Mouse (Mus musculus) gastrocnemius, postnatal 36 days (tissue): ENCODE measurements around the gene Erich4. TPM values are rescaled to one million over a fixed set of nuclear protein-coding genes. Genes with fewer than 3 reads are reported as not detected.

Experiments used
- DNase-seq, 2 experiments: peaks; one replicate each; pipeline ENCODE4 v3.0.0; 2022
- intact Hi-C: fragments of 180-260 bp; cut with DNase I; formaldehyde crosslinking; loops from one replicate; pipeline ENCODE4 v1.15.1; 2025
- long read RNA-seq, 2 experiments: library from polyadenylated mRNA; stranded (forward); transcript quantifications; one replicate each; pipeline ENCODE4 v2.0.0; 2021
- total RNA-seq, 2 experiments: library from RNA; stranded (reverse); gene quantifications; 2 replicates each; pipeline ENCODE4 v1.2.3; 2021

The Erich4 gene
- total RNA-seq: not detected
- long read RNA-seq, experiment 1: 0 reads
- long read RNA-seq, experiment 2: 0 reads

GRCm38 (mm10) chr7:25615706-25616011, at the start of gene Erich4:
Gene Erich4 (minus strand): TSS chr7:25615892.
- intact Hi-C loops: no loop called here
- DNase-seq: no peak

DNA sequence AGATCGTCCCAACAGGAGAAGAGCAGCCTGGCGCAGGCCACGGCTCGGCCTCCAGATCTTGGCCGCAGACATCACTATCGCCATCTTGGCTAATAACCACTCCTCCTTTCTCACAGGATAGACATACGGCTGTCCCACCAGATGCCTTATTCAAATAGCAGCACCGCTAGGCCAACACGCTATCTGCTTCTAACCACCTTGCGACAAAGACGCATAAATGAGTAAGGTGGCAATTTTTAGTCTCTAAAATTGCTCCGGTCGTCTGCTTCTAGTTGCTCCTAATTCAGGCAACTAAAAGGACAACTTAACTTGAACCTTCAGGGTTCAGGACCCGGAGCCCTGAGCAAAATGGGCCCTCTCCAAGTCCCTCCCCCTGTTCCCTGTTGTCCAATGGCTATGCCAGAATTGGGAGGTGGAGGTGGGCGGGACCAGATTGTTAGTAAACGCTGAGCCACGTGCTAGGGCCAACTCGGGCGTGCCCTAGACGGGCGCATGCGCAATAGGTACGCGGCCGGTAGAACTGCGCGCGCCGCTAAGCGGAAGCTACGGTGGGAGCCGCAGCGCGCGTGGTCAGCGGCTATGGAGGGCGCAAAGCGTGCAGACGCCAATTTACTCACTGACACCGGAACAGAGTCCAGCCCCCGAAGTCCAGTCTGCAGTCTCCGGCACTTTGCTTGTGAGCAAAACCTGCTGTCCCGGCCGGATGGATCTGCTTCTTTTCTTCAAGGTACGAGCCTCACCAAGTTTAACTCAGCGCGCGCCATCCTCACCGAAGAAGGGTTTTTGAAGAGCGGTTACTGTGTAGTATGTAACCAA, 43.2 kb upstream of the Erich4 start, which contains the start of the genes Bckdha and Exosc5:
Gene Bckdha (minus strand): TSS at position 325 of the 816 bp plus-strand sequence.
Gene Exosc5 (plus strand): TSS at position 508 of the 816 bp plus-strand sequence.
- intact Hi-C loops: no loop called here

DNA sequence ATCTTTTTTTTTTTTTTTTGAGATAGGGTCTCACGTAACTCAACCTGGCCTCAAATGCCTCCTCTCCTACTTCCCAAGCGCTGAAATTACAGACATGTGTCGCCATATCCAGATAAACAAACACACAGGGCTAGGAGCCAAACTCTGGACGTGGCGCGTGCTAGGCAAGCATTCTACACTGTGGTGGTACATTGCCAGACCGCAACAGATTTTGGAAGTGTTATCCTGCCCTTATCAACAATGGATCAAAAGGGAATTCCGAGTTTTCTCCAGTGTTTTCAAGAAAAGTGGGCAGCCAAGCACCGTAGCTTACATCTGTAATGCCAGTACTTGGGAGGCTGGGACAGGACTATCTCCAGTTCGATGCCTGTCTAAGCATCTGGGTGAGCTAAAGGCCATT, 42.1 kb upstream of the Erich4 start:
- no peak for DNase-seq
- intact Hi-C loops: no loop called here

More for the DNA sequence above, 43.2 kb upstream of the Erich4 start, which contains the start of the genes Bckdha and Exosc5:
- DNase-seq: peak; percentile 99 to 100

DNA sequence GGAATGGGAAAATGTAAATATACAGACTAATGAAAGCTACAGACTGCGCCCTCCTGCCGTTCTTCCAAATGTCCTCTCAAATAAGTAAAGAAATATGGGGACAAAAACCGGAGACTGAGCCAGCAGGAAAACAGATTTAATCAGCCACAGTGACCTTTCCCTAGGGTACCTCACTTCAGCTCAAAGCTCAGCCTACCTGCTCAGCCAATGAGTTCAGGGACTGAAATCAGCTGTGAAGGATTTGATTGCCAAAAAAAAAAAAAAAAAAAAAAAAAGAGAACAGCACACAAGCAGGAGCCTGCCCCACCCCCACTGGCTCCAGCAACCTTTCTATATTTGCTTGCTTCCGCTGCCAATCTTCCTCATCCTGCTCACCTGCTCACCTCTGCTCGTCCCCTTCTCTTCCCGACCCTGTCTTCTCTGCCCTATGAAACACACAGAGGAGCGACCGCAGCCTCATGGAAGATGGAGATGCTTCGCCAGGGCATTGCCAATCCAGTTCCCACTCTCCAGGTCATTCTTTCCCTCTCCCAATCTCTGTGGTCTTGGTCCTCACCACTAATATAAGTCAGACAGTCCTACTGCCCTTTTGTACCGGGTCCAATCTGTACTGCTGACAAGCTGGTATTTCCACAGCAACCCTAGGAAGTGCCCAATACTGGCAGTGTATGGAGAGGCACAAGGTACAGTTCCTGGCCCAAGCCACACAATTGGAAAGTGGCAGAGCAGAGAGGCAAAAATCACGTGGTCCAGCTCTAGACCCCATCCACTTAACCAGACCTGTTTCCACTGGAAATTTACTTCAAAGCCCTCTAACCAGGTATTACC, 40.1 kb upstream of the Erich4 start:
- no peak for DNase-seq
- intact Hi-C loops: no loop called here

DNA sequence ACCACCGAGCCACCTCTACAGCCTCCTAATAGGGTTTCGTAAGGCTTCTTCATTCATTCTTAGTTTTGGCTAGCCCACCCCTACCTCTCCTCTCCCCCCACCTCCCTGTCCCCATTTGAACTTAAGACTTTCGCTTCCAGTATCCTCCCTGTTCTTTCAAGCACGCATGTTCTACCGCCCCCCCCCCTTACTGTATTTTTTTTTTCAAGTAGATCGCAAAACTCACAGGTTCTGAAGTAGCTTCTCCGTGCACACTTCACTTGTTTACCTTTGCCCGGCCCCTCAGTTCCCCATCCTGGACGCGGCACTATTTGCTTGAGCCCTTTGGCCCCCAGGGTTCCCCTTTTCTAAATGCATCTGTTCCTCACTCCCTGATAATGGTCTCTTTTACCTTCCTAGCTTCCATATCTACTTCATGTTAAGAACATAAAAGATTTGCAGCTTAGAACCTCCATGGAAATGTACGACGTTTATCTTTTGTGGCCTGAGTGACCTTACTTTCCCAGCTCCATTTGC, 36.6 kb upstream of the Erich4 start:
- intact Hi-C loops: no loop called here

DNA sequence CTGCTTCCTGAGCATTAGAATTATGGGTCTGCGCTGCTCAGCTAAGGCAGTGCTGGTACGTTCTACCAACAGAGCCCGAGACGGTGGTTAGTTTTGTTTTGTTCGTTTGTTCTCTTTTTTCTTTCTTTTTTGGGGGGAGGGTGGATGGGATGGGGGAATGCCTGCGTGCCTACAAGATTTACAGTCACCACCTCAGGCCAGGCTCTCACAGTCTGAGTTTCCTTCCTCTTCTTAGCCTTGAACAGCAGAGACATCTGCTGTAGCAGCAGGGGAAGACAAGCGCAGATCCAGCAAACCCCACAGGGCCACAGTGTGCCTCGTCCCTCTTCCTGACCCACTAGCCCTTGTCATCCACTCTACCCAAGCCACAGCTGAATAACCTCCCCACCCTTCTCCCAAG, 35.6 kb upstream of the Erich4 start:
- DNase-seq: no peak
- intact Hi-C loops: no loop called here

More for the DNA sequence above, 36.6 kb upstream of the Erich4 start:
- no peak for DNase-seq

DNA sequence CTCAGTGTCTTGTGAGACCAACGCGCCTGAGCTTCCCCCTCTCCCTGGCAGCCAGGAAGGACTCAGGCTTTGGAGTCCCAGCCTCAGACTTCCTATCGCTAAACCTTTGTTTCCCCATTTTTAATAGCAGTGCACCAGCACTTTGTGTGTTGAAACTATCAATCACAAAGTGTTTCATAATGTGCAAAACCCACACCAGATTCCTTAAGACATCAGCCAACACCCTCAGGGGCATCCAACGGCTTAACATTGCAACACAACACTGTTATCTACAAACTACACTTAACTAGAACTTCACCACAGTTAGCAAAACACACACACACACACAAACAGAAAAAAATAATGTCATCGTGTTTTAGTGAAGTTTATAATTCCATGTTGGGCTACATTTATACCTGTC, 34.1 kb upstream of the Erich4 start:
- intact Hi-C loops: no loop called here
- no peak for DNase-seq

DNA sequence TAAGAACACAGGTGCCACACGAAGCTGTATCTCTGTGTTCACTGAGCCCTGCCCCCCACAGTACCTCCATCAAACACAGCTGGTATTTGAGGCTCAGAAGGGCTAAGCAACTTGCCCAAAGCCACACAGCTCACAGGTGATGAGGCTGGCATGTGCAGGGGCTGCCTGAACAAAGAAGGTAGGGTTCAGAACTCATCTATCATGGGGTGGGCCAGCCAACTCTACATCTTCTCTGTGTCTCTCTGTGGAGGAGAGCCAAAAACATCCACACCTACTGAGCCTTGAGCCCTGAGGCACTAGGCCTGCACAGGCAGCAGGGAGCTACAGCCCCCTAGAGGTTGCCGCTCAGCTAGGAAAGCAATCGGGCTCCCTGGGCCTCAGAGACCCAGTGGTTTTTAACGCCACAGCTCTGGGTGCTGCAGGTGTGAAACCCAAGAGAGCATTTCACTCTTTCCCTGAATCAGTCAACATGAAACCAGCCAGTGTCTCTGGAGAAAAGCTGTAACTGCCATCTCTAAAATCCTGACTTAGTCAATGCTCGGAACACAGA, 32.0 kb upstream of the Erich4 start:
- DNase-seq: no peak

GRCm38 (mm10) chr7:25645074-25645473, 29.4 kb upstream of the Erich4 start:
- intact Hi-C loops: no loop called here
- no peak for DNase-seq

More for the DNA sequence above, 32.0 kb upstream of the Erich4 start:
- intact Hi-C loops: no loop called here

GRCm38 (mm10) chr7:25644631-25645030, 28.9 kb upstream of the Erich4 start:
- intact Hi-C loops: no loop called here
- DNase-seq: no peak

GRCm38 (mm10) chr7:25644136-25644535, 28.4 kb upstream of the Erich4 start:
- intact Hi-C loops: no loop called here
- DNase-seq: no peak

DNA sequence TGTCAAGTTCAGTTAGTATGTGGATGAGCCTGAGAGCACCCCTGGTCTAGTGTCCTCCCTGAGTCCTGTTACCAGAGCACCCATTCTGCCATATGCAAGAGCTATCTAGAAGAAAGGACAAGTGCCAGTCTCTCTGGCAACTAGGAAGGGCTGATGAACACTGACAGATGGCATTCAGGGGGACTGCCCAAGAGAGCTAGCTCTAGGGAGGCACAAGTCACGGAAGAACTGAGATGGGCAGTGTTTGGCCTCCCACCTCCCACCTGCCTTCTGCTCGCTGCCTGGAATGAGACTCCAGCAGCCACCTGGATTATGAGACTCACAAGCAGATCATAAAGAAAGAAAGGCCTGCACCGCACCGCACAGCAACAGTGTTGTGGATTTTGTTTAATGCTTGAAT, 24.1 kb upstream of the Erich4 start:
- intact Hi-C loops: no loop called here
- no peak for DNase-seq

- intact Hi-C loops: no loop called here
- DNase-seq: no peak
These were observed 21.4 kb upstream of the Erich4 start for GRCm38 (mm10) chr7:25637099-25637498.

- intact Hi-C loops: no loop called here
- no peak for DNase-seq
These were observed 20.7 kb upstream of the Erich4 start for GRCm38 (mm10) chr7:25636373-25636772.

- intact Hi-C loops: no loop called here
- no peak for DNase-seq
These were observed 17.0 kb upstream of the Erich4 start for GRCm38 (mm10) chr7:25632679-25633078.

GRCm38 (mm10) chr7:25628323-25628620, 12.6 kb upstream of the Erich4 start:
- no peak for DNase-seq
- intact Hi-C loops: no loop called here

- intact Hi-C loops: no loop called here
- peak in 1 of 2 experiments; percentile 78 for DNase-seq
These were observed 12.0 kb upstream of the Erich4 start for GRCm38 (mm10) chr7:25627431-25628322.

DNA sequence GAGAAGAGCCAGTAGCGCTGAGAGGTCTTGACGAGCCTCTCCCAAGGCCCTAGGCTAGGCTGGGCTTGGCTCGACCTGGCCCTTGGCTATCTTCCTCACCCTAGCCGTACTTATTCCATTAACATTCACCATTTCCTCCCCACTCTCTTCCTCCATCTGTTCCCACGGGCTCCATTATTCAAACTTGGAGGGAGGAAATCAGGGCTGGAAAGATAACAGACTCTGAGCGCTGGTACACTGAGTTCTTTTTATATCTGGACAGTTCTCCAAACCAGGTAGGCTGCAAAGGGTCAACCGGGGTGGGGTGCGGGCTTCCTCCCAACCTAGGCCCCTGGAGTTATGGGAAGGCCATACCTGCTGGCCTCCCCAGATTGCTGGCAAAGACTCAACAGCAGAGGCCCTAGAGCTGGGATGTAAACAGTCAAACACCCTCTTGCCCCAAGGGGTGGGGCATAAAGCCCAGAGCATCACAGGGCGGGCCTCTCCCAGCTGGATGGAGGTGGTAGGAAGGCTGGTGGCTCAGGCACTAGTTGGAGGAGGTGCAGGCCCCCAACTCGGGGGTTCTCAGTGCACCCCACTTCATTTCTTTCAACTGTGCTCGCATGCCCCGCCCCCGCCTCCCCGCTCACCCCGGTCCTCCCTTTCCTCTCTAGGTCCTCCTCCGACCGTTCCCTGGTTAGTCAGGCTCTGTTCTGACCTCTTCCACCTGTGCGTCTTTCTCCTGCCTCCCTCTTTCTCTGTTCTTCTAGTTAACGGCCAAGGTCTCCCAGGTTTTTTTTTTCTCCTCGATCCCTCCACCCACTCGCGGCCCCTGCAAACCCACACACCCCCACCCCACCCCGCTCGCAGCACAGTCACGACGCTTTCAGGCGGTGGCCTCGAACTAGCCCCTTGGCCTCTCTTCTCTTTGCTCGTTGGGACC, 11.1 kb upstream of the Erich4 start, which contains the start of gene B3gnt8:
Gene B3gnt8 (plus strand): TSS at position 146 of the 922 bp plus-strand sequence.
- peak; percentile 59 to 60 for DNase-seq
- intact Hi-C loops: no loop called here
